Mouse (Mus musculus) liver, embryonic 14 days (tissue): ENCODE measurements around the gene Bud13. TPM values are rescaled to one million over a fixed set of nuclear protein-coding genes. Genes with fewer than 3 reads are reported as not detected.

ENCODE experiments used
- polyA plus RNA-seq: library from polyadenylated mRNA; depleted of rRNA; stranded (reverse); fragments of >200 nt; gene quantifications from 2 replicates; pipeline ENCODE4 v1.2.3, GENCODE M21; 2012; rRNA removed

Bud13 gene
- polyA plus RNA-seq, result 4.8 and 5.3 TPM in 2 replicates

GRCm38 (mm10) chr9:46282631-46283436, at the start of gene Bud13:
Bud13 (plus strand) TSS chr9:46283008.

GRCm38 (mm10) chr9:46235596-46235648, 47.4 kb upstream of the Bud13 start, which contains the start of gene Apoc3:
Apoc3 (minus strand) TSS chr9:46235636.

GRCm38 (mm10) chr9:46240526-46241153, 42.2 kb upstream of the Bud13 start, which contains the start of gene Apoa4:
Apoa4 (plus strand) TSS chr9:46240696.

GRCm38 (mm10) chr9:46268343-46268873, 14.4 kb upstream of the Bud13 start, which contains the start of gene Apoa5:
Apoa5 (plus strand) TSS chr9:46268633.

GRCm38 (mm10) chr9:46272677-46273454, 9.9 kb upstream of the Bud13 start, which contains the start of gene Zpr1:
Zpr1 (plus strand) TSS chr9:46273064.

GRCm38 (mm10) chr9:46319886-46320285, 37.1 kb downstream of the Bud13 start, which contains the start of gene 4931429L15Rik:
4931429L15Rik (minus strand) TSS chr9:46319986.

Other genes starting within 250 kb of the Bud13 start
- 1,197 and 1,407 TPM in 2 replicates for gene Apoa1, start 54.4 kb upstream of the Bud13 start, polyA plus RNA-seq
- gene Apoc3, start 47.4 kb upstream of the Bud13 start, polyA plus RNA-seq, result 1.7 and 2.7 TPM in 2 replicates
- 0.35 and 0.53 TPM in 2 replicates for gene Apoa4, start 42.3 kb upstream of the Bud13 start, polyA plus RNA-seq
- gene Apoa5, start 14.4 kb upstream of the Bud13 start, polyA plus RNA-seq, result 0.46 and 0.53 TPM in 2 replicates
- 15.9 and 18.5 TPM in 2 replicates for gene Zpr1, start 9.9 kb upstream of the Bud13 start, polyA plus RNA-seq
- gene 4931429L15Rik, start 37.0 kb downstream of the Bud13 start, polyA plus RNA-seq, result not detected in 2 replicates